Mouse (Mus musculus): ENCODE measurements around the gene Camta1. TPM values are rescaled to one million over a fixed set of nuclear protein-coding genes. Genes with fewer than 3 reads are reported as not detected.

The Camta1 gene
- total RNA-seq, 1 experiment from 2014 or later, result 7.4 TPM

- ATAC-seq (ENCODE audit: extremely low read depth, insufficient number of reproducible peaks, low FRiP score, poor library complexity, severe bottlenecking), result no peak
These were observed 682.0 kb downstream of the Camta1 start for GRCm38 (mm10) chr4:151179639-151180038.

GRCm38 (mm10) chr4:151178970-151179378 lies 682.7 kb downstream of the Camta1 start:
- ATAC-seq (ENCODE audit: extremely low read depth, insufficient number of reproducible peaks, low FRiP score, poor library complexity, severe bottlenecking), result no peak

GRCm38 (mm10) chr4:151172526-151172925 lies 689.1 kb downstream of the Camta1 start:
- ATAC-seq (ENCODE audit: extremely low read depth, insufficient number of reproducible peaks, low FRiP score, poor library complexity, severe bottlenecking), result no peak

GRCm38 (mm10) chr4:151171117-151171516 lies 690.6 kb downstream of the Camta1 start:
- no peak for ATAC-seq (ENCODE audit: extremely low read depth, insufficient number of reproducible peaks, low FRiP score, poor library complexity, severe bottlenecking)

GRCm38 (mm10) chr4:151170658-151171057 lies 691.0 kb downstream of the Camta1 start:
- no peak for ATAC-seq (ENCODE audit: extremely low read depth, insufficient number of reproducible peaks, low FRiP score, poor library complexity, severe bottlenecking)

- no peak for ATAC-seq (ENCODE audit: extremely low read depth, insufficient number of reproducible peaks, low FRiP score, poor library complexity, severe bottlenecking)
These were observed 694.7 kb downstream of the Camta1 start for GRCm38 (mm10) chr4:151166969-151167368.

GRCm38 (mm10) chr4:151165539-151165938 lies 696.1 kb downstream of the Camta1 start:
- ATAC-seq (ENCODE audit: extremely low read depth, insufficient number of reproducible peaks, low FRiP score, poor library complexity, severe bottlenecking), result no peak

- ATAC-seq (ENCODE audit: extremely low read depth, insufficient number of reproducible peaks, low FRiP score, poor library complexity, severe bottlenecking), result no peak
These were observed 697.4 kb downstream of the Camta1 start for GRCm38 (mm10) chr4:151164309-151164708.

- ATAC-seq (ENCODE audit: extremely low read depth, insufficient number of reproducible peaks, low FRiP score, poor library complexity, severe bottlenecking), result no peak
These were observed 699.8 kb downstream of the Camta1 start for GRCm38 (mm10) chr4:151161869-151162268.

- ATAC-seq (ENCODE audit: extremely low read depth, insufficient number of reproducible peaks, low FRiP score, poor library complexity, severe bottlenecking), result no peak
These were observed 700.7 kb downstream of the Camta1 start for GRCm38 (mm10) chr4:151160932-151161331.

GRCm38 (mm10) chr4:151160476-151160875 lies 701.2 kb downstream of the Camta1 start:
- no peak for ATAC-seq (ENCODE audit: extremely low read depth, insufficient number of reproducible peaks, low FRiP score, poor library complexity, severe bottlenecking)

GRCm38 (mm10) chr4:151158250-151158649 lies 703.4 kb downstream of the Camta1 start:
- ATAC-seq (ENCODE audit: extremely low read depth, insufficient number of reproducible peaks, low FRiP score, poor library complexity, severe bottlenecking), result no peak

- ATAC-seq (ENCODE audit: extremely low read depth, insufficient number of reproducible peaks, low FRiP score, poor library complexity, severe bottlenecking), result no peak
These were observed 704.8 kb downstream of the Camta1 start for GRCm38 (mm10) chr4:151156904-151157303.

- no peak for ATAC-seq (ENCODE audit: extremely low read depth, insufficient number of reproducible peaks, low FRiP score, poor library complexity, severe bottlenecking)
These were observed 706.1 kb downstream of the Camta1 start for GRCm38 (mm10) chr4:151155587-151155986.

GRCm38 (mm10) chr4:151154306-151154705 lies 707.4 kb downstream of the Camta1 start:
- no peak for ATAC-seq (ENCODE audit: extremely low read depth, insufficient number of reproducible peaks, low FRiP score, poor library complexity, severe bottlenecking)

GRCm38 (mm10) chr4:151152010-151152409 lies 709.7 kb downstream of the Camta1 start:
- no peak for ATAC-seq (ENCODE audit: extremely low read depth, insufficient number of reproducible peaks, low FRiP score, poor library complexity, severe bottlenecking)

GRCm38 (mm10) chr4:151150842-151151241 lies 710.8 kb downstream of the Camta1 start:
- ATAC-seq (ENCODE audit: extremely low read depth, insufficient number of reproducible peaks, low FRiP score, poor library complexity, severe bottlenecking), result no peak

- no peak for ATAC-seq (ENCODE audit: extremely low read depth, insufficient number of reproducible peaks, low FRiP score, poor library complexity, severe bottlenecking)
These were observed 711.6 kb downstream of the Camta1 start for GRCm38 (mm10) chr4:151150115-151150514.

- no peak for ATAC-seq (ENCODE audit: extremely low read depth, insufficient number of reproducible peaks, low FRiP score, poor library complexity, severe bottlenecking)
These were observed 714.1 kb downstream of the Camta1 start for GRCm38 (mm10) chr4:151147541-151147940.

- no peak for ATAC-seq (ENCODE audit: extremely low read depth, insufficient number of reproducible peaks, low FRiP score, poor library complexity, severe bottlenecking)
These were observed 717.6 kb downstream of the Camta1 start for GRCm38 (mm10) chr4:151144121-151144520.

- ATAC-seq (ENCODE audit: extremely low read depth, insufficient number of reproducible peaks, low FRiP score, poor library complexity, severe bottlenecking), result 0 out of 2 replicates have a peak, but pooled peaks have one; percentile 21
These were observed 720.3 kb downstream of the Camta1 start for GRCm38 (mm10) chr4:151141196-151141880.

All from neutrophil, adult 5-6 weeks (primary cell).